Mouse (Mus musculus): ENCODE data around the gene Prkn. TPM values are rescaled to one million over a fixed set of nuclear protein-coding genes. Genes with fewer than 3 reads are reported as not detected.

Prkn gene
- polyA plus RNA-seq, 1 experiment from 2014 or later, result 6.6 TPM

- H3K4me2 ChIP-seq (ENCODE audit: low read length), result no peak overlapping the region
- 43% methylated on average over 7 of the region's 7 CpGs for WGBS
- no peak overlapping the region for H3K27ac ChIP-seq (ENCODE audit: low read length)
- H3K36me3 ChIP-seq (ENCODE audit: control insufficient read depth, insufficient read depth, low read length), result no peaks in the 10 kb centered on the region
- no peaks in the 10 kb centered on the region for H3K9me3 ChIP-seq (replicated peaks; ENCODE audit: control insufficient read depth, low read length, poor library complexity, severe bottlenecking)
- H3K9ac ChIP-seq (ENCODE audit: low read depth, low read length), result no peak overlapping the region
- H3K4me3 ChIP-seq (ENCODE audit: low read depth, low read length), result no peak overlapping the region
- H3K4me1 ChIP-seq (ENCODE audit: control insufficient read depth, insufficient read depth, low read length), result no peaks in the 10 kb centered on the region
- no peak for ATAC-seq
- H3K27me3 ChIP-seq (ENCODE audit: control insufficient read depth, insufficient read depth, low read depth, low read length), result no peaks in the 10 kb centered on the region
Measured at GRCm38 (mm10) chr17:11510081-11510480, 669.9 kb downstream of the Prkn start.

- Histone ChIP-seq H3K4me1 (ENCODE audit: control insufficient read depth, insufficient read depth, low read length) (no peaks in the 10 kb centered on the region), H3K9ac (ENCODE audit: low read depth, low read length) (no peak overlapping the region), H3K27ac (ENCODE audit: low read length) (no peak overlapping the region), H3K9me3 (replicated peaks; ENCODE audit: control insufficient read depth, low read length, poor library complexity, severe bottlenecking) (no peaks in the 10 kb centered on the region), H3K27me3 (ENCODE audit: control insufficient read depth, insufficient read depth, low read depth, low read length) (no peaks in the 10 kb centered on the region), H3K36me3 (ENCODE audit: control insufficient read depth, insufficient read depth, low read length) (no peaks in the 10 kb centered on the region), H3K4me3 (ENCODE audit: low read depth, low read length) (no peak overlapping the region), H3K4me2 (ENCODE audit: low read length) (no peak overlapping the region)
- 43% methylated on average over 8 of the region's 8 CpGs for WGBS
- ATAC-seq, result no peak
Measured at GRCm38 (mm10) chr17:11514032-11514761, 674.0 kb downstream of the Prkn start.

GRCm38 (mm10) chr17:11515619-11516018 lies 675.4 kb downstream of the Prkn start:
- Histone ChIP-seq H3K4me3 (ENCODE audit: low read depth, low read length) (no peak overlapping the region), H3K9me3 (replicated peaks; ENCODE audit: control insufficient read depth, low read length, poor library complexity, severe bottlenecking) (no peaks in the 10 kb centered on the region), H3K4me2 (ENCODE audit: low read length) (no peak overlapping the region), H3K27me3 (ENCODE audit: control insufficient read depth, insufficient read depth, low read depth, low read length) (no peaks in the 10 kb centered on the region), H3K4me1 (ENCODE audit: control insufficient read depth, insufficient read depth, low read length) (no peaks in the 10 kb centered on the region), H3K36me3 (ENCODE audit: control insufficient read depth, insufficient read depth, low read length) (no peaks in the 10 kb centered on the region), H3K27ac (ENCODE audit: low read length) (no peak overlapping the region), H3K9ac (ENCODE audit: low read depth, low read length) (no peak overlapping the region)
- WGBS, result 92% methylated on average over 4 of the region's 4 CpGs
- no peak for ATAC-seq

GRCm38 (mm10) chr17:11516165-11516564 lies 676.0 kb downstream of the Prkn start:
- WGBS, result 93% methylated on average over 7 of the region's 7 CpGs
- Histone ChIP-seq H3K27ac (ENCODE audit: low read length) (no peak overlapping the region), H3K36me3 (ENCODE audit: control insufficient read depth, insufficient read depth, low read length) (no peaks in the 10 kb centered on the region), H3K4me3 (ENCODE audit: low read depth, low read length) (no peak overlapping the region), H3K9me3 (replicated peaks; ENCODE audit: control insufficient read depth, low read length, poor library complexity, severe bottlenecking) (no peaks in the 10 kb centered on the region), H3K4me2 (ENCODE audit: low read length) (no peak overlapping the region), H3K4me1 (ENCODE audit: control insufficient read depth, insufficient read depth, low read length) (no peaks in the 10 kb centered on the region), H3K9ac (ENCODE audit: low read depth, low read length) (no peak overlapping the region), H3K27me3 (ENCODE audit: control insufficient read depth, insufficient read depth, low read depth, low read length) (no peaks in the 10 kb centered on the region)
- ATAC-seq, result no peak

- H3K4me2 ChIP-seq (ENCODE audit: low read length), result no peak overlapping the region
- peaks cover 14% of the 10 kb centered on the region; the same call in 1 of the 2 replicates for H3K4me1 ChIP-seq (ENCODE audit: control insufficient read depth, insufficient read depth, low read length)
- H3K9ac ChIP-seq (ENCODE audit: low read depth, low read length), result no peak overlapping the region
- H3K36me3 ChIP-seq (ENCODE audit: control insufficient read depth, insufficient read depth, low read length), result no peaks in the 10 kb centered on the region
- no peak for ATAC-seq
- no peak overlapping the region for H3K27ac ChIP-seq (ENCODE audit: low read length)
- no peak overlapping the region for H3K4me3 ChIP-seq (ENCODE audit: low read depth, low read length)
- H3K27me3 ChIP-seq (ENCODE audit: control insufficient read depth, insufficient read depth, low read depth, low read length), result no peaks in the 10 kb centered on the region
- H3K9me3 ChIP-seq (replicated peaks; ENCODE audit: control insufficient read depth, low read length, poor library complexity, severe bottlenecking), result no peaks in the 10 kb centered on the region
- 15% methylated on average over 3 of the region's 3 CpGs for WGBS
Measured at GRCm38 (mm10) chr17:11532066-11532465, 691.9 kb downstream of the Prkn start.

GRCm38 (mm10) chr17:11532748-11533147 lies 692.6 kb downstream of the Prkn start:
- H3K4me3 ChIP-seq (ENCODE audit: low read depth, low read length), result no peak overlapping the region
- H3K36me3 ChIP-seq (ENCODE audit: control insufficient read depth, insufficient read depth, low read length), result no peaks in the 10 kb centered on the region
- no peak overlapping the region for H3K4me2 ChIP-seq (ENCODE audit: low read length)
- no peak overlapping the region for H3K9ac ChIP-seq (ENCODE audit: low read depth, low read length)
- no peaks in the 10 kb centered on the region for H3K27me3 ChIP-seq (ENCODE audit: control insufficient read depth, insufficient read depth, low read depth, low read length)
- H3K9me3 ChIP-seq (replicated peaks; ENCODE audit: control insufficient read depth, low read length, poor library complexity, severe bottlenecking), result no peaks in the 10 kb centered on the region
- ATAC-seq, result no peak
- H3K4me1 ChIP-seq (ENCODE audit: control insufficient read depth, insufficient read depth, low read length), result peaks cover 14% of the 10 kb centered on the region; the same call in 1 of the 2 replicates
- H3K27ac ChIP-seq (ENCODE audit: low read length), result 0 out of 2 replicates have a peak overlapping the region, but pooled peaks have one; percentile 26
- 16% methylated on average over 2 of the region's 2 CpGs for WGBS

- 33% methylated on average over 1 of the region's 1 CpGs for WGBS
- Histone ChIP-seq H3K9ac (ENCODE audit: low read depth, low read length) (no peak overlapping the region), H3K27me3 (ENCODE audit: control insufficient read depth, insufficient read depth, low read depth, low read length) (no peaks in the 10 kb centered on the region), H3K4me2 (ENCODE audit: low read length) (no peak overlapping the region), H3K9me3 (replicated peaks; ENCODE audit: control insufficient read depth, low read length, poor library complexity, severe bottlenecking) (no peaks in the 10 kb centered on the region), H3K36me3 (ENCODE audit: control insufficient read depth, insufficient read depth, low read length) (no peaks in the 10 kb centered on the region), H3K4me1 (ENCODE audit: control insufficient read depth, insufficient read depth, low read length) (peaks cover 14% of the 10 kb centered on the region; the same call in 1 of the 2 replicates), H3K27ac (ENCODE audit: low read length) (no peak overlapping the region), H3K4me3 (ENCODE audit: low read depth, low read length) (no peak overlapping the region)
- ATAC-seq, result no peak
Measured at GRCm38 (mm10) chr17:11533835-11534234, 693.7 kb downstream of the Prkn start.

GRCm38 (mm10) chr17:11538826-11539225 lies 698.6 kb downstream of the Prkn start:
- Histone ChIP-seq H3K9ac (ENCODE audit: low read depth, low read length) (no peak overlapping the region), H3K27ac (ENCODE audit: low read length) (no peak overlapping the region), H3K4me1 (ENCODE audit: control insufficient read depth, insufficient read depth, low read length) (peaks cover 6% of the 10 kb centered on the region), H3K27me3 (ENCODE audit: control insufficient read depth, insufficient read depth, low read depth, low read length) (no peaks in the 10 kb centered on the region), H3K36me3 (ENCODE audit: control insufficient read depth, insufficient read depth, low read length) (no peaks in the 10 kb centered on the region), H3K4me3 (ENCODE audit: low read depth, low read length) (no peak overlapping the region), H3K4me2 (ENCODE audit: low read length) (no peak overlapping the region), H3K9me3 (replicated peaks; ENCODE audit: control insufficient read depth, low read length, poor library complexity, severe bottlenecking) (no peaks in the 10 kb centered on the region)
- WGBS, result 91% methylated on average over 7 of the region's 7 CpGs
- no peak for ATAC-seq

GRCm38 (mm10) chr17:11541928-11542623 lies 701.9 kb downstream of the Prkn start:
- WGBS, result 52% methylated on average over 4 of the region's 4 CpGs
- ATAC-seq, result no peak; the same call in 1 of the 2 replicates
- Histone ChIP-seq H3K9me3 (replicated peaks; ENCODE audit: control insufficient read depth, low read length, poor library complexity, severe bottlenecking) (no peaks in the 10 kb centered on the region), H3K4me2 (ENCODE audit: low read length) (no peak overlapping the region), H3K4me1 (ENCODE audit: control insufficient read depth, insufficient read depth, low read length) (peaks cover 3% of the 10 kb centered on the region), H3K27me3 (ENCODE audit: control insufficient read depth, insufficient read depth, low read depth, low read length) (no peaks in the 10 kb centered on the region), H3K36me3 (ENCODE audit: control insufficient read depth, insufficient read depth, low read length) (no peaks in the 10 kb centered on the region), H3K9ac (ENCODE audit: low read depth, low read length) (no peak overlapping the region), H3K27ac (ENCODE audit: low read length) (peak overlapping the region; percentile 23; the same call in 1 of the 2 replicates), H3K4me3 (ENCODE audit: low read depth, low read length) (no peak overlapping the region)
